Mouse (Mus musculus) liver, embryonic 14.5 days (tissue): ENCODE data around the gene Atp1a4. TPM values are rescaled to one million over a fixed set of nuclear protein-coding genes. Genes with fewer than 3 reads are reported as not detected.
A peak's percentile ranks its signal among the peaks of the same experiment; 100 is the strongest.

Experiments
- ATAC-seq: fragments of 200-750 bp; cut with Nextera tagmentation; 2 replicates; pipeline ENCODE4 v1.8.0; 2017; ENCODE audit warnings: moderate number of reproducible peaks, mild to moderate bottlenecking, moderate library complexity; ENCODE audit not compliant: insufficient read depth
- DNase-seq, 3 experiments: peaks; one replicate each; pipeline ENCODE4 v3.0.0-alpha.2; 2012 to 2013; ENCODE audit warnings: low read depth in 3 of 3, low spot score in 3 of 3
- H3K27ac ChIP-seq: fragments of 300-500 bp; sonication (generic); 2 replicates; pipeline ENCODE4 v1.5.1; 2014; ENCODE audit warnings: moderate library complexity, mild to moderate bottlenecking, control low read depth, inconsistent platforms
- H3K27me3 ChIP-seq: fragments of 300-500 bp; sonication (generic); 2 replicates; pipeline ENCODE4 v1.6.1; 2014; ENCODE audit warnings: mild to moderate bottlenecking, low read length, moderate library complexity; ENCODE audit not compliant: control insufficient read depth, insufficient read depth
- H3K36me3 ChIP-seq: fragments of 300-500 bp; sonication (generic); replicated peaks from 2 replicates; pipeline ENCODE4 v1.6.1; 2014; ENCODE audit warnings: low read depth; ENCODE audit not compliant: control insufficient read depth, insufficient read depth
- H3K4me1 ChIP-seq, 2 experiments: fragments of 200-500 bp in 1 of 2; fragments of 300-500 bp in 1 of 2; sonication (generic) in 1 of 2; replicated peaks; 2 replicates each; pipeline ENCODE4 v1.6.1; 2012 to 2014; ENCODE audit warnings: antibody characterized with exemption in 1 of 2, inconsistent platforms in 1 of 2, low read length in 1 of 2; ENCODE audit not compliant: control insufficient read depth in 2 of 2, insufficient read depth in 2 of 2
- H3K4me2 ChIP-seq: fragments of 300-500 bp; sonication (generic); 2 replicates; pipeline ENCODE4 v1.6.1; 2014; ENCODE audit warnings: low read depth, mild to moderate bottlenecking, control low read depth, moderate library complexity
- H3K4me3 ChIP-seq, 2 experiments: fragments of 200-500 bp in 1 of 2; fragments of 300-500 bp in 1 of 2; sonication (generic) in 1 of 2; 2 replicates each; pipeline ENCODE4 v1.5.1; 2012 to 2014; ENCODE audit warnings: low read depth in 2 of 2, low read length in 2 of 2, mild to moderate bottlenecking in 2 of 2, control low read depth in 1 of 2, inconsistent platforms in 1 of 2, moderate library complexity in 1 of 2; ENCODE audit not compliant: insufficient read depth in 1 of 2
- H3K9ac ChIP-seq: fragments of 300-500 bp; sonication (generic); replicated peaks from 2 replicates; pipeline ENCODE4 v1.6.1; 2014; ENCODE audit warnings: mild to moderate bottlenecking, control low read depth, moderate library complexity
- H3K9me3 ChIP-seq: fragments of 300-500 bp; sonication (generic); 2 replicates; pipeline ENCODE4 v1.6.1; 2016; ENCODE audit warnings: low read length, mixed read lengths; ENCODE audit not compliant: control insufficient read depth
- CTCF ChIP-seq: IDR thresholded peaks from 2 replicates; pipeline ENCODE4 v1.5.1; 2016; ENCODE audit warnings: antibody characterized with exemption, low read depth, control low read depth
- EP300 ChIP-seq: IDR thresholded peaks from 2 replicates; pipeline ENCODE4 v1.6.1; 2016; ENCODE audit warnings: antibody characterized with exemption, low read depth
- WGBS: fragments of 180-500 bp; shearing (Covaris S2); extraction: QIAGEN DNeasy Blood & Tissue Kit; methylation state at CpG from one replicate; pipeline ENCODE4 v1.1.7; 2014; ENCODE audit not compliant: insufficient replicate concordance; 5-methylcytosine and 5-hydroxymethylcytosine counted together
- polyA plus RNA-seq, 2 experiments: library from polyadenylated mRNA; depleted of rRNA in 1 of 2; stranded (reverse) in 1 of 2; unstranded in 1 of 2; fragments of >200 nt; fragmentation: Nextera tagmentation in 1 of 2; extraction: Ambion mirVana in 1 of 2; gene quantifications; 2 replicates each; pipeline versions ENCODE4 v1.2.1 to v1.2.3; 2012 to 2014

The Atp1a4 gene
- polyA plus RNA-seq, 2 experiments: 0.01 TPM; not detected in 1

DNA sequence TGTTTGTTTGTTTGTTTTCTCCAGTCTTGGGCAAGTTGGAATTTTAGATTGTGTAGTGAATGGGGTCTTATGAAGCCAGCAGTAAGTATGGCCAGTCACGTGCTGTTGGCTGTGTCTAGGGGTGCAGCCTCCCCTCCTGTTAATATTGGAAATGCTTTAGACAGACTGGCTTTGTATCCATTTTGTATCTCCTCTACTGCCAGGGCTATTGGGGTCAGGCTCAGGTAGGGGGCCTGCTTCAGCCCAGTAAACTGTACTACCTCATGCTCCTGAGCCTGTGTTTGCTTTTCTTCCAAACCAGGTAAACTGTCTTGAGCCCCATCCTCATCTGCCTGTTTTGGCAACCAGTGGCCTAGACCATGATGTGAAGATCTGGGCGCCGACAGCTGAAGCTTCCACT, 66.0 kb downstream of the Atp1a4 start:
- Histone ChIP-seq H3K9ac (no peak overlapping the region), H3K9me3 (no peaks in the 10 kb centered on the region), H3K4me3 (no peak overlapping the region), H3K4me1 (no peaks in the 10 kb centered on the region), H3K36me3 (peaks cover 86% of the 10 kb centered on the region), H3K27ac (no peak overlapping the region), H3K4me2 (no peak overlapping the region), H3K27me3 (no peaks in the 10 kb centered on the region)
- 80% methylated on average over 3 of the region's 3 CpGs for WGBS
- no peak for ATAC-seq
- TF ChIP-seq CTCF (no peak), EP300 (no peak)
- no peak for DNase-seq

DNA sequence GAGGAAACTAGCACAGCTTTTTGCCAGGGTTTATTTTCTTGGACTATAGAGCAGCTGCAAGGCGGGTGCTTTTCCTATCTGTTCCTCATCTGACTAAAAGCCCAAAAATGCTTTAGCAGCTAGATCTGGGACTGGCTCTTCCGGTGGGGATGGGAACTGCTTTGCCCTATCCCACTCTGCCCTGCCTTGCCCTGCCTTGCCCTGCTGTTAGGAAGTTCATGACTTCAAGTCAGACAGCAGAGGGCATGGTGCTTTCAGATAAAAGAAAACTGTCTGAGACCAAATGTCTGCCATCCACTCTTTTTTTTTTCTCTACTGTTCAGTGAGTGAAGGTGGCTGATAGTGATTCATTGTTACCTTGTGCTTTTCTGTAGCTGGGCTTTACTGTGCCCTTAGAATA, 66.6 kb downstream of the Atp1a4 start:
- Histone ChIP-seq H3K27me3 (no peaks in the 10 kb centered on the region), H3K4me3 (no peak overlapping the region), H3K4me1 (no peaks in the 10 kb centered on the region), H3K4me2 (no peak overlapping the region), H3K9ac (no peak overlapping the region), H3K27ac (no peak overlapping the region), H3K36me3 (peaks cover 86% of the 10 kb centered on the region), H3K9me3 (no peaks in the 10 kb centered on the region)
- TF ChIP-seq CTCF: no peak
- no peak for TF ChIP-seq EP300
- ATAC-seq (no peak), DNase-seq (no peak)
- 75% methylated on average over 2 of the region's 2 CpGs for WGBS

- no peak overlapping the region for H3K27ac ChIP-seq
- no peak for DNase-seq
- WGBS: 82% methylated on average over 4 of the region's 4 CpGs
- no peaks in the 10 kb centered on the region for H3K4me1 ChIP-seq
- H3K36me3 ChIP-seq: peaks cover 78% of the 10 kb centered on the region
- H3K4me2 ChIP-seq: no peak overlapping the region
- H3K27me3 ChIP-seq: no peaks in the 10 kb centered on the region
- H3K9ac ChIP-seq: no peak overlapping the region
- no peak for TF ChIP-seq EP300
- peak; percentile 74 for TF ChIP-seq CTCF
- H3K9me3 ChIP-seq: no peaks in the 10 kb centered on the region
- no peak overlapping the region for H3K4me3 ChIP-seq
- no peak for ATAC-seq
These were observed 69.3 kb downstream of the Atp1a4 start for GRCm38 (mm10) chr1:172188891-172189290.

- Histone ChIP-seq H3K27me3 (no peaks in the 10 kb centered on the region), H3K4me1 (no peaks in the 10 kb centered on the region), H3K9ac (no peak overlapping the region), H3K4me2 (no peak overlapping the region), H3K4me3 (no peak overlapping the region), H3K27ac (no peak overlapping the region), H3K9me3 (no peaks in the 10 kb centered on the region), H3K36me3 (peaks cover 75% of the 10 kb centered on the region)
- 92% methylated on average over 10 of the region's 10 CpGs for WGBS
- no peak for DNase-seq
- no peak; the same call in 1 of the 2 replicates for TF ChIP-seq CTCF
- no peak for TF ChIP-seq EP300
- peak; percentile 25; the same call in 1 of the 2 replicates for ATAC-seq
These were observed 71.6 kb downstream of the Atp1a4 start for GRCm38 (mm10) chr1:172186401-172187289.

DNA sequence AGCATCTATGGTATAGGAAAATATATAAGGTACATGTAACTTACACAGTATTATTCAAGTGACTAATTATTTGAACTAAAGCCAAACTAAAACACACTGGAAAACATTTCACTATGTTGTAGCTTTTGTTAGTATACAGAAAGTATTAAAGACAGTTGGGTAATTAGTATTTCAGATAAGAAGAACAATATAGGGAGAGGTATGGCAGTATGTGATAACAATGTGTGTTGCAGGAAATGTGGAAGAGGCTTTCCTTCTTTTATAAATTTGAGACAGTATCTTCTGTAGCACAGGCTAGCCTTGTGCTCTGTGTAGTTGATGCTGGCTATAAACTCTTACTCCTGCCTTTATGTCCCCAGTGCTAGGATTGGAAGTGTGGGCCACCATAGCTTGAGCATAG, 74.3 kb downstream of the Atp1a4 start:
- H3K9me3 ChIP-seq: no peaks in the 10 kb centered on the region
- no peak overlapping the region for H3K9ac ChIP-seq
- no peak overlapping the region for H3K4me2 ChIP-seq
- H3K27ac ChIP-seq: no peak overlapping the region
- H3K4me1 ChIP-seq: no peaks in the 10 kb centered on the region
- ATAC-seq: no peak
- H3K27me3 ChIP-seq: no peaks in the 10 kb centered on the region
- no peak overlapping the region for H3K4me3 ChIP-seq
- no peak for TF ChIP-seq CTCF
- no peak for TF ChIP-seq EP300
- no peak for DNase-seq
- H3K36me3 ChIP-seq: peaks cover 76% of the 10 kb centered on the region
